Mouse (Mus musculus): ENCODE data around the gene Aqp9.

Gene Aqp9

DNA sequence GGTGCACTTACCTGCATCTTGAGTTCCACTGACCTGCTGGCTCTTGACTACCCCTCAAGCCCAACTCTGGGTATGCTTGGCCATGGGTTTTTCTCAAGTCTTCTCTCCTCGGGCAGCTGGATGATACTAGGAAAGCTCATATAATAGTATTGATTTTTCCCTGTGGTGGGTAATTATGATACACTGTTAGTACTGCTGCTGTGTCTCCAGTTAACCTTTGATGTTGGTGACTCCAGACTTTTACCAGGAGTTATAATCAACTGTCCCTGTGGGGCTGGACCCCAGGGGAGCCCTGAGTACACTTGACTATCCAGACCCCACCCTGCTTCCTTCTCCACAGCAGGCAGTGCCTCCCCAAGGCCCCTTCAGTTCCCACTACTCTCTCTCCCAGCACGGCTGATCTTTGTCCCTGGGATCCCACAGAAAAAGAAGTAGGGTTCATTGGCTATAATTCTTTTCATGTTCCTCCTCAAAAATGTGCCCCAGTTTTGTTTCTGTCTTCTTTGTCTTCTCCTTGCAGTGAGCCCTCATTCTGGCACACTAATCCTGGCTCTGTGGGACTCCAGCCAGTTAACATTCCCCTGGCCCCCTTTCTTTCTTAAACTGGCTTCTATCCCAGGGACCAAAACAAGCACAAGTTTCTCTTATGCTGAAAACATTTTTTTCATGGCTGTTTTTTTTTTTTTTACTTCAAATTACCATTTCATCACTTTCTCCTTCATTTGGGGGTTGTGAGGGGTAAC lies 838 bp downstream of the Aqp9 start:
- no peak for DNase-seq (ENCODE audit: low spot score in 2 of 2)

DNA sequence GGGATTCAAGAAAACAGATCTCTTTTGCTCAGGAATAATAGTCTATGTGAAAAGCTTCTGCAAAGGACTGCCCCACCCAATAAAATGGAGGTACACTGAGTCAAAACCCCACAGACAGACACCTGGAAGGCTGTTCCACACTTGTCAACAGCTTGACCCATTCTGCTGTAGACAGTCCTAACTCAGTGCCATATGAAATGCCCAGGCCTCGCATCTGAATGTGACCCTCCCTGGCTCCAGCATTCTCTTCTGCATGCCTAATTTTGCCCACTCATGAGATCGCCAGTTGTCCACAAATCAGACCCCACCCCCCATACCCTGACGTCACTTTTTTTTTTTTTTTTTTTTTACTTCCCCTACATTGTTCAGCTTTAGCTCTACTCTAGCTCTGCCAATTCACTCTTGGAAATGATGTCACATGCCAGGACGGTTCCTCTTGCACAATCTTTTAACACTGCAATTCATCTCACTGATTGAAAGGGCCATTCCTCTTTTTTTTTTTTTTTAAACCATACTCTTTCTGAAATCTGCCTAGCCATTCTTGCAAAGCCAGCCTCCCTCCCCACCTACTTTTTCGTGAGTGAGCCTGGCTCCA lies 1.5 kb downstream of the Aqp9 start:
- DNase-seq (ENCODE audit: low spot score in 2 of 2) = no peak

DNA sequence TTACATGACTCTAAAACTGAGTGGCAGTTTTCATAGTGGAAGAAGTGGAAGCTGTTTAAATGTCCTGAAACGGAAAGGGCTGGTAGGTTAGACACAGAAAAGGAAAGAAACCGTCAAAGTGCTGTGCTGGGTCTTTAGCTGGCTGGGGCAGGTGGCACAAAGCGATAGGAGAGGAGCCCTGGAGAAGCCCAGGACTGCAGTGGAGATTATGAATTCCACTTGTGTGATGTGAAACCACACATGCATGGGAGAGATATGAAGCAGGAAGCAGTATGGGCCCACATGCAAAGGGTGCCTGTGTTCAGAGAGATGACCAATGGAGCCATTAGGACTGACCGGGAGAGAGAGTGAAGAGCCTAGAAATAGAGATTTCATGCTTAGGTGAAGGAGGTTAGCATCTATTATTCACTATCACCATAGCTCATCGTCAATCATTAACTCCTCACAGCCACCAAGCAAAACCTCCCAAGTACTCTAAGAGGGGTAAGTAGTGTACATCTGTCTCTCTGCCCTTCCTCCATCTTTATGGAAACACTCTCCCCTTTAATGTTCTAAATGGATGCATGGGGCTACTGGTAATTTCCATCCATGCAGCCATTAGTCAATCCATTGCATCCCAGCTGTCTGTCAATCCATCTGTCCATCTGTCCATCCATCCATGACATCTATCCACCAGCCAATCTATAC lies 2.3 kb downstream of the Aqp9 start:
- DNase-seq (ENCODE audit: low spot score in 2 of 2) = no peak

DNA sequence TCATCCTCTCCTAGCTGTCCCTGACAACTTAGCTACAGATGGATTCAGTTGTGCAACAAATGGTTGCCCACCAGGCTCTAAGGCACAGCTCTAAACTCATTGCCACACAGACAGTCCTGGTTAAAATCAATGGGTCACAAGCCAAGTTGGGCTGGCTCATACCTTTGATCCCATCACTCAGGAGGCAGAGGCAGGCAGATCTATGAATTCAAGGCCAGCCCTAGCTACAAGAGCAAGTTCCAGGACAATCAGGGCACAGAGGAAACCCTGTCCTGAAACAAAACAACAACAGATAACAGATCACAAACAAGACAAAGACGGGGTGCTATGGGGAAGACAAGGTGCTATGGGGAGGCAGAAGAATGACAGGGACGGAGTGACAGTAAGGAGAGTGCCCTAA lies 3.0 kb downstream of the Aqp9 start:
- no peak for DNase-seq (ENCODE audit: low spot score in 2 of 2)

DNA sequence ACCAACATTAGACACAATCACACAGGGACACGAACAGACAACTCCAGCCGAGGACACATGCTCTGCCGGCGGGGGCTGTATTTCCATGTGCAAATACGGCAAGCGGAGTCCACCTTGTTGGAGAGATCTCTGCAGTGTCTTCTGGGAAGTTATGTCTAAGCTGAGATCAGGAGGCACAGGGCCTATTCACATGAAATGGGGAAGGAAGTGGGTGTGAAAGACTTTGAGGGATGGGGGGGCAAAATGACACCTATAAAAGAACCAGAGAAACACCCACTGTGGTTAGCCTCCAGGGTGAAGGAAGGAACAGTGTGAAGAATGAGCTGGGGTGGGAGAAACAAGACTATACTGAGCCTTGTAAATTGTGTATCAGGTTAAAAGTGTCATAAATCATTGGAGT lies 3.4 kb downstream of the Aqp9 start:
- DNase-seq (ENCODE audit: low spot score in 2 of 2) = peak in 1 of 2 experiments; percentile 8

DNA sequence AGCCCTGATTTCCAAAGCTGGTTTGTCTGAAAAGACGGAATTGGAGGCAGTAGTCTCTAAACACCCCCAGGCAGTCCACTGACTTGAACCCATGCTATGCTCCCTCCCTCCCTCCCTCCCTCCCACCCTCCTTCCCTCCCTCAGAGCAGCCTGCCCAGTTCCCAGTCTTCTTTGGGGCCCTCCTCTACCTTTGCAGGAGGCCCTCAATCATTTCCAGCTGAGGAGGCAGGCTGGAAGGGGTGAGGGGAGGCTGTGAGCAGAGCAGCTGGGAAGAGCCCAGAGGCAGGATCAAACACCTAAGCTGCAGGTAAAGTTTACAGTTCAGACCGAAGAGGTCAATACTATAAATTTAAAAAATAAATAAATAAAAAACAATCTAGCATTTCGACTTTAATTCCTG lies 4.1 kb downstream of the Aqp9 start:
- no peak for DNase-seq (ENCODE audit: low spot score in 2 of 2)

DNA sequence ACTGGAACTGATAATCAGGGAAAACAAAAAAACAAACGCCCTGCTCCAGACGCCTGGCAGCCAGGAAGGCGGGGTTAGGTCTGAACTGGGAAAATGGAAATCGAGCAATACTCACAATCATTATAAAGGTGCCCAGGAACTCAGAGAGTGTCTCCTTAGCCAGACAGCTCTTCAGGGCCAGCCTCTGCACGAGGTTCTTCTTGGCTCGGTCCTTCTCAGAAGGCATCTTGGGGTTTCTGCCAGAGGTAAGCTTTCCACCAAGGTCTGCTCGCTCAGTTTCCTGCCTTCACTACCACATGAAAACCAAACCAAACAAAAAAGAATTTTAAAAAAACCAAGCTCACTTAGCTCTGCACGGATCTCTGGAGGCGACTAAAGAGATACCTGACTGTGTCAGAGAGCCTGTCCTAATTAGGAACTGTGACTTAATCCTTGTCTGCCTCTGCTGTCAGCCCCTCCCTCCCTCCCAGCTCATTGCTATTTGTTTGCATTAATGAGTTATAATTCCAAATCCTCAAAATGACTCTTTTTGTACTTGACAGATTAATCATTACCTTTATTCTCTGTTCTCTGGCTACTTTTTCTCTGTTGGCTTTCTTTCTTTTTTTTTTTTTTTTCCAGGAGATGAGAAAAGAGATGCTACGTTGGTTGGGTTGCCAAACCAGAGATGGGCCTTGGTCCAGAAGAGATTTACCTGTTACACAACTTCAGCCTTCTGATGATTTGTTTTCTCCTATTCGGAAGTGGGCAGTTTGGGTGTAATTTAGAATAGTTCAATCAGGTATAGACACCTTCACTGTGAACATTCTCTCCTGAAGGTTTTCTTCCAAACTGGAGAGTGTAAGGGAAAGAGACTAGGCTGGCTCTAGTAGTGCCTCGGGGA lies 5.4 kb downstream of the Aqp9 start:
- DNase-seq (ENCODE audit: low spot score in 2 of 2) = no peak

DNA sequence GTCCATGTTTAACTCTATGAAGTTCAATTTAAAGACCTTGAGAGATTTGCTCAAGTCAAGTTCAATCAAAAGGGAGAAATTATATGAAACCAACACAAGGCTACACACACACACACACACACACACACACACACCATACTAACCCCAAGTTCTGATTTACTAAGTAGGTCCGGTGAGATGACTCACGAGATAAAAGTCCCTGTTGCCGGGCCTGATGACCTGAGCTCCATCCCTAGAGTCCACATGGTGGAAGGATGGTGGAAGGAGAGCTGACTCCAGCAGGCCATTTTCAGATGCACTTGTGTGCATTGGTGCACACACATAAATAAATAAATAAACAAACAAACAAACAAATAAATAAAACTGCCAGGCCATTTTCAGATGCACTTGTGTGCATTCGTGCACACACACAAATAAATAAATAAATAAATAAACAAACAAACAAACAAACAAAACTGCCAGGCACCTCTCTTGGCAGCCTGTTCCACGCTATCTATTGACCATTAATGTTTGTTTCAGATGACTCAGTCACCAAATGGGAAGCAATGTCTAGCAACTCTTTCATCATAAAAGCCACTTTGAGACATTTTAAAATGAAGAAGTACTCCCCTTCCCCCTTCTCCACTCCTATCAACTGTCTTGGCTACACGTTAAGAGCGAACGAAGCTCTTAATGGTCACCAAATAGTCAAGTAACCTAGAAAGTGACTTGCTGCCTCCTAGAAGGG lies 6.2 kb downstream of the Aqp9 start:
- no peak for DNase-seq (ENCODE audit: low spot score in 2 of 2)

DNA sequence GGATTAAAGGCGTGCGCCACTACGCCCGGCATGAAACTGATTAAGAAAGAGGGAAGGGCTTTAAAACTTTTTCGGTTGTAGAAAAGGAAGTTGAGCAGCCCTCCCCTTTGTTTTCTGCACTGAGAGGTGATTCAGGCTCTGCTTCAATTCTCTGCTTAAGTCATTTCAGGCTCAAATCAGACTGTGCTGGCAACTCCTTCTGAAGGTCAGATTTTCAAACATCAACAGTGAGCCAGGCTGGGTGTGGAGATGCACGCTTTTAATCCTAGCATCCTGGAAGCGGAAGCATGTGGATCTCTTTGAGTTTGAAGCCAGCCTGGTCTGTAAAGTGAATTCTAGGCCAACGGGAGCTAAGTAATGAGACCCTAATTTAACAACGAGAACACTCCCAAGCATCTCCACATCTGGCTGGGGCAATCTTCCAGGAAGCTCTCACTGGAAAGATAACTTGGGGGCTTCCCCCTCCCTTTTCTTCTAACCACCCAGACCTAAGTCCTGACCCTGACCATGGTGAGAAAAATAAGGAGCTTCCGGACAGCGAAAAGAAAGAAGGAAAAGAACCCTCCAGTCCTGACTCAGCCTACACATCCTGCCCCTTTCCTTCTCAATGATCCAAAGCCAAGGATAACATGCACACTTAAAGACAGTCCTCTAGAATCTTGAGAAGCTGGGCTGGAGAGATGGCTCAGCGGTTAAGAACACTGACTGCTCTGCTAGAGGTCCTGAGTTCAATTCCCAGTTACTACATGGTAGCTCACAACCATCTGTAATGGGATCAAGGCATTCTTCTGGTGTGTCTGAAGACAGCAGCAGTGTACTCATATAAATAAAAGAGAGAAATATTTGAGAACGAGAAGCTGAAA lies 7.4 kb downstream of the Aqp9 start:
- DNase-seq (ENCODE audit: low spot score in 2 of 2) = no peak

DNA sequence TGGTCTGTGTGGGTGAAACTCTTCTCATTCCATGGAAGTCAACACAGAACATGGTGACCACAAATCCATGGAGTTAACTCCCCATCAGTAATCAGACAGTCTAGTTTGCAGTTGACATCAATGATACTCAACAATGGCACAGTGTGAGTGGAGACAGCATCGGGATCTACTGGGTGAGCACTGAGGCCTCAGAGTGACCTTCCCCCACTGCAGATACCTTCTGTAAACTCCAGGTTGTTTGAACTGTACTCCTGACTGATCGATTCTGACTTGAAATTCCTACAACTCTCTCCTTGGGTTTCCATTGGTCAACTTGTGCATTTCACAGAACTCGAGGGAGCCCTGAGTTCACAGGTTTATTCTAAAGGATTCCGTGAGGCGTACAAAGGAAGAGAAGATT lies 8.8 kb downstream of the Aqp9 start:
- DNase-seq (ENCODE audit: low spot score in 2 of 2) = no peak

DNA sequence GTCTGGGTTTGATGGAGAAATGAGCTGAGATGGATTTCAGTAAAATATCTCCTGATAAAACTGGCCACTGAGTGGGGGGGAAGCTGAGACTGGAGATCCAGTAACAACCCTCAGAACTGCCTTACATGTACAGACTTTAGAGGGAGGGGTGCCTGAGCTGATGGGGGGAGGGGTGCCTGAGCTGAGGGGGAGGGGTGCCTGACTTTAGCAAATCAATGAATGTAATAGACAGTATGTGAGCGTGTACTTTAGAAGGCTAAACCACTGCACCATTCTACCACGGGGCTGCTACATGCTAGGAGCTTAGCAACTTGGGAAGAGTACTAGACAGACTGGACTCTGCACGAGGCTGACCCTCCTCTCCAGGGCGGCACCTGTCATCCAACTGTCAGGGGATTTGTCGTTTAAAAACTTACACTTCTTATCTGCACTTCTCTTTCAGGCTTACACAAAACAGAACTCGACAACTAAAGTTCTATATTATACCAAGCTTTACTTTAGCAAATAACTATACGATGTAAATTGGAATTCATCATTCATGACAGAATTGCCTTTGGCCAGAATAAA lies 9.3 kb downstream of the Aqp9 start:
- DNase-seq (ENCODE audit: low spot score in 2 of 2) = no peak

DNA sequence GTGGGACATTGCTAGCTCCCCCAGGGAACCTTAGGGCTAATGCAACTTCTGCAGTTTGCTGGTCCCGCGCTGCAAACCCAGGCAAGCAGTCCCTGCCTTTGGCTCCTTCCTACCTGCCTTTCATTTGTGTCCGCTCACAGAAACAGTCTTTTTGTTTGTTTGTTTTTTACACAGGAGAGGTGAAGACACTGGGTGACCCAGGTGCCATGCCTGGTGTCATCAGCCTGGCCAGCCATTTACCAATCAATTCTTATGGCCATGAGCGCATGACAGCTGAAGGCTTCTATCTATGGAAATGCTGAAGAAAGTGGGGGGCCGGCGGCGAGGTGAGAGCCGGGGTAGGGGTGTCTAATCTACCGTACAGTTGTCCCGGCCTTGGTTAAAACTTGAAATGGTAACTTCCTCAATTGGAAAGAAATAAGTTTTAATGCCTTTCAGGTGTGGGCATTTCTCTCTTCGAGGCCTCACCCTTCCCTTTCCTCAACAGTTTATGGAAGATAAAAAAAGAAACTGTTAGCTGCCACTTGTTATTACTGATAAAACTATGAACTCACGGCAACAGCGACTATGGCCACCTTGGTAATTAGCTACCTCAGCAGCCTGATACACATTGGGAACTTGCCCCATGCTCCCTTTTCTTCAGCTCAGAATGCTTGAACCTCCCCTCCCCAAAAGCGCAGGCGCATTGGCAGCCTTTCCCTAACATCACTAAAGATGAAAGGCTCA lies 10.4 kb downstream of the Aqp9 start:
- no peak for DNase-seq (ENCODE audit: low spot score in 2 of 2)

DNA sequence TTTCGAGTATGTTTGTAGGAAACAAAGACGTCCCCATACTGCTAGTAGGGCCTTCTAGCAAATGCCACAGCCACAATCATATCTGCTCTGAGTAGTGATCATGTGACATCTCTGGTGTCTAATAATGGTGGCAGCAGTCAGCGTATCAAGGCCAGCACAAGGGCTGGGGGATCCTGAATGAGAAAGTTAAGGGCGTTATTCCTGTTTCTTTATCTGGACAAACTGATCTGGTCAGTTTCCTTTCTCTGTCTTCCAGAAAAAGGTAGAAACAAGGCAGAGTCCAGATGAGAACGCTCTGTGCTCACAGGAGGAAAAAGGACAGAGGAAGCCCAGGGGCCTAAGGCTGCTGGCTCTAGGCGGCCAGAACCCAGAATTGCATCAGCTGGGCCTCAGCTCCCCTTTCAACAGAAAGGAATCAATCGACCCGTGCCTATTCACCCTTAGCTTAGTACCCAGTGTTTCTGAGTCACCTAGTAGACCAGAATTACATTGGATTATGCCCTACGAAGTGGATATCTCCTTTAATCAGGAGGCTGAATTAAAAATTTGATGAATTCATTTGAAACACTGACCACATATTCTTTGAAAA lies 11.9 kb downstream of the Aqp9 start:
- DNase-seq (ENCODE audit: low spot score in 2 of 2) = no peak

DNA sequence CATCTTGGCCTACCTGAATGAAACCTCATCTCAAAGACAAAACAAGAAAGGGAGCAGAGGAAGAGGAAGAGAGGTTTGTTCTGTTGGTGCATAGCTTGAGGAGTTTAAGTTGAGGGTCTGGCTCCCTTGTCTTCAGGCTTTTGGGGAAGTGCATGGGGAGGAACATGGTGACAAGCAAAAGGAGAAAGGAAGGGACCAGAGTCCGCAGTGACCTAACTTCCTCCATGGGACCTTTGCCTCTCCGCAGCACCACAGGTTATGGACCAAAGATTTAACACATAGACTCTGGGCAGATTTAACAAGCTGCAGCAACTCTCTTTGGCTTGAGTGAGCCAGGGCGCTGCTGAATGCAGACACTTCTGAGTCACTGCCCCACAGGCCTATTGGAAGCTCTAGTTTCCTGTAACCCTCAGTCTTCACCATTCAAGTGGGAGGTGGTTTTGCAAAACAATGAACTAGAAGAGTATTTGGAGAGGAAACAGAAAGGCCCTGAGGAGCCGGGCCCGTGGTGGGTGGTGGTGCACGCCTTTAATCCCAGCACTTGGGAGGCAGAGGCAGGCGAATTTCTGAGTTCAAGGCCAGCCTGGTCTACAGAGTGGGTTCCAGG lies 13.0 kb downstream of the Aqp9 start:
- DNase-seq (ENCODE audit: low spot score in 2 of 2) = no peak

DNA sequence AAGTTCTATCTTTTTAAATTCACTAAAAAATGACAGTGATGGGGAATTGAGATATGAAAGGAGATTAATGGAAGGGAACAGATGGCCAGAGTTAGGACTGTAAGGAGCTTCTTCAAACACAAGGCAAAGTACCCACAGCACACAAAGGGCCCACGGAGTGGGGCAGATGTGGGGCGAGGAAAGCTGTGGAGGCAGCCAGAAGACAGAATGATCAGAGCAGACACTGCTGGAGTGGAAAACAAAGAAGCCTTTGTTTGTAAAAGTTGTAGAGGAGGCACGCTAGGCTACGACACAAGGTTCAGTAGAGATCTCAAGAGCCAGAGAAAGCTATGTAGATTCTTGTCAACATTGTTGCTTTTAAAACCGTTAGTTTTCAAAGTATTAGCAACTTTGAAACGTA lies 17.1 kb downstream of the Aqp9 start:
- no peak for DNase-seq (ENCODE audit: low spot score in 2 of 2)

DNA sequence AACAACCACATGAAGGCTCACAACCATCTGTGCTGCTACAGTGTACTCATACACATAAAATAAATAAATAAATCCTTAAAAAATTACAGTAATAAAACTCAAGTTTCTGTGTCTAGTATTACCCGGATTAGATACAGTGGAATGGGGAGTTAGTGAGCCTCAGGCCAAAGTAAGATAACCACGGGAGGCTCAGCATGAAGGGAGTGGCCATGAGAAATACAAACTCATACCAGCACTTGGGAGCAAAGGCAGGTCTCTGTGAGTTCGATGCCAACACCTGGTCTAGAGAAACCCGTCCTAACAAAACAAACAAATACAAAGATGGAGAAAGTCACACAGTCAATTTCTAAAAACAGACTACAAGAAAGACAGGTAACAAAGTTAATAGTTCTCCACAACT lies 18.3 kb downstream of the Aqp9 start:
- DNase-seq (ENCODE audit: low spot score in 2 of 2) = no peak

DNA sequence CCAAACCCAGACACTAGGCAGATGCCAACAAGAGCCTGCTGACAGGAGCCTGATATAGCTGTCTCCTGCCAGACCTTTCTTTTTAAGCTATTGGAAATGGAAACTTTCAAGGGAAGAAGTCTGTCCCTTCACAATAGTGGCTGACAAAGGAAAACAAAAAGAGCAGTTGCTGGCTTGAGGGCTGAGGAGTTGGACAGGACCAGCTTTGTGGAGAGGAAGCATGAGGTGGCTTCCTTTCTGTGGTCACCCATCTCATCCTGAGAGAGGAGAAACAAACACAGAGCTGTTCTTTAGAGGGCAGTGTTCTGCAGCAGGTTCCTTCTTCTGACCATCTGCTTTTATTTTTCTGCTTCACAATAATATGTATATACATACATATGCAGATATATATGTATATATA lies 19.6 kb downstream of the Aqp9 start:
- no peak for DNase-seq (ENCODE audit: low spot score in 2 of 2)

DNA sequence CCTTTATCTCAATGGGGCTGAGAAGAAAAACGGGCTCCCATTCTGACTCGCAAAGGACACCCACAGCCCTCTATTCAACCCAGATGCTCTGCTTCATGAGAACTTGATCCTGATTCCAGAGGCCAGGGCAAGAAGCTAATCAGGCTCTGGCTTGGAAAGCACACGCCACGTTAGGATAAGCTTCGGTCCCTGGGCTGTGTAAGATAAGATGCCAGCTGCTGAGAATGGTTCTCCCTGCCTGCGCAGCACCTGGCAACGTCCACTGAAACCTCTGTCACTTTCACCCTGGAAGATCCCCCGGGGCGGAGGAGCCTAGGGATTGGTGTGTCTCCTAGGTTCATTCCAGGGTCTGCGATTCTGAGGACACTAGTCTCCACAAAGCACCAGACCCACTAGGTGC lies 22.3 kb downstream of the Aqp9 start:
- DNase-seq (ENCODE audit: low spot score in 2 of 2) = no peak

DNA sequence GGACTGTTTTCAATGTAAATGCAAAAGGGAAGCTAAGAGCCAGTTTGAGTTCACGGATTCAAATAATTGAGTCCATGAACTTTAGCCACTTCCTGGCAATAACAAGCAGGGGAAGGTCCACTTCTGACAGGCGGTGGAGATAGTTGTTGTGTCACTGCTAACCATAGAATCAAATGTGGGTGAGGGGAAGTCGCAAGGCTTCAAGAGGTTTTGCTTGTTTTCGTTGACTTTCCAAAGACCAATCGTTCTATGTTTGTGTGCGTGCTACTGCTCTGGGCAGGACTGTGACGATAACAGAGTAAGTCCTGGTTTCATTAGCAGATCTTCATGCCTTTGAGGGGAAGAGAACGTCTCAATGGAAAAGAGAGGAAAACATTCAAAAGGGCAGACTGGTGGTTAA lies 28.3 kb downstream of the Aqp9 start:
- DNase-seq (ENCODE audit: low spot score in 2 of 2) = no peak
